Mouse (Mus musculus) spleen, adult 2 months (tissue): Measurements from ENCODE around the gene Ccl2. TPM values are rescaled to one million over a fixed set of nuclear protein-coding genes. Genes with fewer than 3 reads are reported as not detected.

ENCODE experiments used
- DNase-seq, 2 experiments: peaks; one replicate each; pipeline versions ENCODE4 v3.0.0 to v3.0.0-alpha.2; 2012 to 2021; ENCODE audit warnings: low spot score in 2 of 2, low read depth in 1 of 2
- H3K27ac ChIP-seq: fragments of 200-500 bp; 2 replicates; pipeline ENCODE4 v1.5.1; 2012; ENCODE audit warnings: low read length, inconsistent platforms; ENCODE audit not compliant: insufficient read depth
- H3K27me3 ChIP-seq: fragments of 200-500 bp; 2 replicates; pipeline ENCODE4 v1.6.1; 2012; ENCODE audit warnings: mild to moderate bottlenecking, moderate library complexity, low read length, inconsistent platforms; ENCODE audit not compliant: control insufficient read depth, insufficient read depth
- H3K36me3 ChIP-seq: fragments of 200-500 bp; 2 replicates; pipeline ENCODE4 v1.6.1; 2012; ENCODE audit warnings: mild to moderate bottlenecking, low read length, inconsistent platforms; ENCODE audit not compliant: control insufficient read depth, insufficient read depth
- H3K4me1 ChIP-seq: fragments of 200-500 bp; 2 replicates; pipeline ENCODE4 v1.6.1; 2011; ENCODE audit warnings: inconsistent platforms; ENCODE audit not compliant: control insufficient read depth, insufficient read depth, insufficient read length
- H3K4me3 ChIP-seq: fragments of 200-500 bp; 2 replicates; pipeline ENCODE4 v1.5.1; 2011; ENCODE audit warnings: mild to moderate bottlenecking, inconsistent platforms; ENCODE audit not compliant: insufficient read depth, insufficient read length; ENCODE audit errors: extremely low read depth
- CTCF ChIP-seq: fragments of 200-500 bp; IDR thresholded peaks from 2 replicates; pipeline ENCODE4 v1.5.1; 2011; ENCODE audit warnings: mild to moderate bottlenecking, inconsistent platforms; ENCODE audit not compliant: insufficient read depth, insufficient read length, insufficient replicate concordance; ENCODE audit errors: extremely low read depth
- POLR2A ChIP-seq: fragments of 200-500 bp; IDR thresholded peaks from 2 replicates; pipeline ENCODE4 v1.6.1; 2011; ENCODE audit warnings: low read depth, low read length, inconsistent platforms
- WGBS: fragments of 180-500 bp; shearing (Covaris S2); methylation state at CpG from one replicate; pipeline ENCODE4 v1.1.7; 2018; 5-methylcytosine and 5-hydroxymethylcytosine counted together
- polyA plus RNA-seq: library from polyadenylated mRNA; depleted of rRNA; stranded (reverse); fragments of >200 nt; gene quantifications from 2 replicates; pipeline ENCODE4 v1.2.3, GENCODE M21; 2012

The Ccl2 gene
- polyA plus RNA-seq, 1 experiment: 2.3 TPM

- Histone ChIP-seq H3K27me3 (no peaks in the 10 kb centered on the region), H3K27ac (no peak overlapping the region), H3K36me3 (no peaks in the 10 kb centered on the region), H3K4me1 (no peaks in the 10 kb centered on the region; the same call in 1 of the 2 replicates), H3K4me3 (no peak overlapping the region)
- no peak for TF ChIP-seq CTCF
- TF ChIP-seq POLR2A: no peak
- 3% methylated on average over 12 of the region's 12 CpGs for WGBS
- DNase-seq: peak in 1 of 2 experiments; percentile 6
Observed at GRCm38 (mm10) chr11:82006796-82007423, 28.5 kb upstream of the Ccl2 start.

- Histone ChIP-seq H3K4me1 (no peaks in the 10 kb centered on the region; the same call in 1 of the 2 replicates), H3K36me3 (no peaks in the 10 kb centered on the region), H3K27ac (no peak overlapping the region), H3K27me3 (no peaks in the 10 kb centered on the region), H3K4me3 (no peak overlapping the region)
- TF ChIP-seq CTCF (no peak), POLR2A (no peak)
- DNase-seq: no peak
- WGBS: 86% methylated on average over 3 of the region's 3 CpGs
Observed at GRCm38 (mm10) chr11:82010115-82010514, 25.3 kb upstream of the Ccl2 start.

GRCm38 (mm10) chr11:82011411-82012193 is 23.8 kb upstream of the Ccl2 start:
- DNase-seq: no peak
- Histone ChIP-seq H3K27ac (no peak overlapping the region), H3K36me3 (no peaks in the 10 kb centered on the region), H3K27me3 (no peaks in the 10 kb centered on the region), H3K4me3 (no peak overlapping the region), H3K4me1 (no peaks in the 10 kb centered on the region; the same call in 1 of the 2 replicates)
- WGBS: 73% methylated on average over 8 of the region's 8 CpGs
- TF ChIP-seq POLR2A: no peak

GRCm38 (mm10) chr11:82013756-82014155 is 21.6 kb upstream of the Ccl2 start:
- TF ChIP-seq POLR2A: no peak
- no peak for TF ChIP-seq CTCF
- H3K36me3 ChIP-seq: no peaks in the 10 kb centered on the region
- H3K4me3 ChIP-seq: no peak overlapping the region
- WGBS: 36% methylated on average over 1 of the region's 1 CpGs
- H3K4me1 ChIP-seq: no peaks in the 10 kb centered on the region
- no peak for DNase-seq
- H3K27me3 ChIP-seq: no peaks in the 10 kb centered on the region
- no peak overlapping the region for H3K27ac ChIP-seq

GRCm38 (mm10) chr11:82015066-82015465 is 20.3 kb upstream of the Ccl2 start:
- TF ChIP-seq POLR2A (no peak), CTCF (no peak)
- Histone ChIP-seq H3K4me3 (no peak overlapping the region), H3K36me3 (no peaks in the 10 kb centered on the region), H3K27me3 (no peaks in the 10 kb centered on the region), H3K4me1 (no peaks in the 10 kb centered on the region), H3K27ac (no peak overlapping the region)
- DNase-seq: no peak
- 38% methylated on average over 2 of the region's 2 CpGs for WGBS

GRCm38 (mm10) chr11:82016181-82016780 is 19.1 kb upstream of the Ccl2 start:
- no peak overlapping the region for H3K27ac ChIP-seq
- no peaks in the 10 kb centered on the region for H3K4me1 ChIP-seq
- H3K36me3 ChIP-seq: no peaks in the 10 kb centered on the region
- no peak overlapping the region for H3K4me3 ChIP-seq
- 66% methylated on average over 3 of the region's 3 CpGs for WGBS
- no peak for TF ChIP-seq CTCF
- no peak for TF ChIP-seq POLR2A
- no peaks in the 10 kb centered on the region for H3K27me3 ChIP-seq
- no peak for DNase-seq

GRCm38 (mm10) chr11:82019389-82019788 is 16.0 kb upstream of the Ccl2 start:
- no peak for DNase-seq
- Histone ChIP-seq H3K27ac (no peak overlapping the region), H3K27me3 (no peaks in the 10 kb centered on the region), H3K4me3 (no peak overlapping the region), H3K36me3 (no peaks in the 10 kb centered on the region), H3K4me1 (no peaks in the 10 kb centered on the region)
- no peak for TF ChIP-seq CTCF
- TF ChIP-seq POLR2A: no peak
- WGBS: 69% methylated on average over 2 of the region's 2 CpGs
